Mouse (Mus musculus) ES-Bruce4 (cell line): ENCODE measurements around the gene S1pr1. TPM values are rescaled to one million over a fixed set of nuclear protein-coding genes. Genes with fewer than 3 reads are reported as not detected.

ENCODE experiments used
- H3K27ac ChIP-seq: 2 replicates; pipeline ENCODE4 v1.5.1; 2012; ENCODE audit warnings: low read length, inconsistent platforms; ENCODE audit not compliant: insufficient read depth
- H3K27me3 ChIP-seq: 2 replicates; pipeline ENCODE4 v1.6.1; 2012; ENCODE audit warnings: mild to moderate bottlenecking, low read length, inconsistent platforms; ENCODE audit not compliant: control insufficient read depth, poor library complexity, insufficient read depth, severe bottlenecking
- H3K36me3 ChIP-seq: 2 replicates; pipeline ENCODE4 v1.6.1; 2012; ENCODE audit warnings: inconsistent platforms, mild to moderate bottlenecking, low read length, moderate library complexity; ENCODE audit not compliant: control insufficient read depth, poor library complexity, insufficient read depth, severe bottlenecking
- H3K4me1 ChIP-seq: one replicate; pipeline ENCODE4 v1.8.1; 2011; ENCODE audit warnings: low read length; ENCODE audit not compliant: control insufficient read depth, insufficient read depth
- H3K4me3 ChIP-seq: 2 replicates; pipeline ENCODE4 v1.5.1; 2011; ENCODE audit warnings: low read depth, mild to moderate bottlenecking, low read length
- H3K9ac ChIP-seq: 2 replicates; pipeline ENCODE4 v1.6.1; 2012; ENCODE audit warnings: low read depth, mild to moderate bottlenecking, inconsistent platforms; ENCODE audit not compliant: poor library complexity, severe bottlenecking
- H3K9me3 ChIP-seq: replicated peaks from 2 replicates; pipeline ENCODE4 v1.6.1; 2012; ENCODE audit warnings: mild to moderate bottlenecking, low read length, inconsistent platforms; ENCODE audit not compliant: control insufficient read depth, poor library complexity, insufficient read depth, severe bottlenecking
- CTCF ChIP-seq: IDR thresholded peaks from one replicate; pipeline ENCODE4 v1.8.1; 2011; ENCODE audit warnings: low read depth, low read length
- EP300 ChIP-seq: IDR thresholded peaks from 2 replicates; pipeline ENCODE4 v1.6.1; 2011; ENCODE audit warnings: low read depth, low read length; ENCODE audit not compliant: insufficient read depth
- POLR2A ChIP-seq: IDR thresholded peaks from one replicate; pipeline ENCODE4 v1.8.1; 2011; ENCODE audit warnings: low read length; ENCODE audit not compliant: insufficient read depth
- polyA plus RNA-seq: library from polyadenylated mRNA; stranded (reverse); fragments of >200 nt; gene quantifications from 2 replicates; pipeline ENCODE4 v1.2.4, GENCODE M21; 2011; ENCODE audit warnings: low read depth; ENCODE audit not compliant: missing spikeins, insufficient read depth, insufficient read length

Gene S1pr1
- polyA plus RNA-seq, 1 experiment: 2.0 TPM

DNA sequence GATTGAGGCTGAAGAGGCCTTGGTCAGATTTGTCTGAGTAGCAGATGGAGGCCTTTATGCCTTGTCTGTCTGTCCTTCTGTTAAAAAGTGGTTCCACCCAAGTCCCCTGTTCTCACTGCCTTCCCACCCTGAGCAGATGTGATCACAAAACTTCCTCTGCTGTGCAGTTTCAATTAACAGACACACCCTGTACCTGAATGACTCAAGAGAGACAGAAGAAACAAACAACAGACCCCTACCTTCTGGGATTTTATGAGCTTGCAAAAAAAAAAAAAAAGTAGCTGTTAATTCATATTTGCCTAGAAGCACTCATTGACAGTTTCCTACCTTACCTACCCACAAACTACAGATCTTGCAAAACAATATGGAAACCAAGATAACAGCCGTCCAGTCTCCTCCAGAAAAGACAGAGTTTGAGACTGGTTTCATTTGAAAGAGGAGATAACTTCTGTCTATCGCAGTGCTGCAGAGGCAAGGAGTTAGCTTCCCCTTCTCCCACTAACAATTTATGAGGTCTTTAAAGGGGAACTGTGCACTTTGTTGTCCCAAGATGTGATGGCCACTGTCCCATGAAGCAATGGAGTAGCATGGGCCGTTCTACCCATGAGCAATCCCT lies 1.1 kb upstream of the S1pr1 start:
- Histone ChIP-seq H3K27ac (no peak overlapping the region), H3K27me3 (no peaks in the 10 kb centered on the region), H3K36me3 (no peaks in the 10 kb centered on the region), H3K4me1 (no peaks in the 10 kb centered on the region), H3K9me3 (no peaks in the 10 kb centered on the region), H3K9ac (peak overlapping the region; percentile 72), H3K4me3 (no peak overlapping the region)
- TF ChIP-seq EP300: no peak
- no peak for TF ChIP-seq CTCF
- TF ChIP-seq POLR2A: no peak

DNA sequence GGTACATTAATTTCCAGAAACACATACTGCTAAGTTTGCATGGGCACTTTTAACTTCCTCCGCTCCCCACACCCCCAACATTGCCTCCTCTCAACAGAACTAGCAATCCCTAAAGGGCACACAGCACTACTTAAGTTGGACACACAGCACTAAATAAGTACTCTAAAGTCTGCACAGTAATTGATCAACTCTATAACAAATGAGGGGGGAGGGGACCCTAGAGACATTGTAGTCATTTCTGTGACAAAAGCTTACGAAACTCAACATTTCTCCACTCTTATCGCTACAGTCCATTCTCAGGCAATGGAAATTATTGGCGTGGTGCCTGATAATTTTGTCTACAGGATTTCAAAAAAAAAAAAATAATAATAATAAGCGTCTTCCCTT lies 830 bp downstream of the S1pr1 start:
- Histone ChIP-seq H3K9me3 (no peaks in the 10 kb centered on the region), H3K9ac (0 out of 2 replicates have a peak overlapping the region, but pooled peaks have one; percentile 1), H3K4me1 (no peaks in the 10 kb centered on the region), H3K36me3 (no peaks in the 10 kb centered on the region), H3K4me3 (no peak overlapping the region), H3K27ac (no peak overlapping the region), H3K27me3 (no peaks in the 10 kb centered on the region)
- TF ChIP-seq EP300 (no peak), POLR2A (no peak), CTCF (no peak)

DNA sequence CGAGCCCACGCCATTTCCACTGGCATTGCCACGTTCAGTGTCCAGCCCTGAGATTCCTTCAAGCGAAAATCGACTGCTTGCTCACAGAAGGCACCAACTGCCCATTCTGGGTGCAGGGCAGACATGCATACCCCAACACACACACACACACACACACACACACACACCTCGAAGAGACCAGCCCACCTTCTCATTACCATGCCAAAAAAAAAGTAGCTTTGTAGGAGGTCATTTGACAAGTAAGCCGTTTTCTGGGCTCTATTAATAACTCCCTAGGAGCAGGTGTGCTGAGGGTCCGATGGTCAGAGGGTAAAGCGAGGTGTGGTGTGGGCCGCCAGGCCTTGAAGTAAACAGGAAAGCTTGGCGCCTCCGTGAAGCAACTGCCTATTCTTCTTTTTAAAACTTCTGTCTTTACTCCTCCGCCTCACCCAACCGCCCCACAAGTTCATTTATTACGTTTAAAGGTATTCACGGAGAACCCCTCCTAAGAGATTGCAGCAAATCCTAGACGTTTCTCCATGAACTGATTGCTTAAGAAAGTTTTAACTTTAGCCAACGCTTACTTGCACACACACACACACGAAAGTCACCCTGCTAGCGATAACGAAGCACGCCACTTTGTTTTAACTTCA lies 1.3 kb downstream of the S1pr1 start:
- TF ChIP-seq POLR2A (no peak), EP300 (no peak), CTCF (no peak)
- Histone ChIP-seq H3K27me3 (no peaks in the 10 kb centered on the region), H3K9ac (0 out of 2 replicates have a peak overlapping the region, but pooled peaks have one; percentile 1), H3K27ac (no peak overlapping the region), H3K4me1 (no peaks in the 10 kb centered on the region), H3K4me3 (no peak overlapping the region), H3K9me3 (no peaks in the 10 kb centered on the region), H3K36me3 (no peaks in the 10 kb centered on the region)

DNA sequence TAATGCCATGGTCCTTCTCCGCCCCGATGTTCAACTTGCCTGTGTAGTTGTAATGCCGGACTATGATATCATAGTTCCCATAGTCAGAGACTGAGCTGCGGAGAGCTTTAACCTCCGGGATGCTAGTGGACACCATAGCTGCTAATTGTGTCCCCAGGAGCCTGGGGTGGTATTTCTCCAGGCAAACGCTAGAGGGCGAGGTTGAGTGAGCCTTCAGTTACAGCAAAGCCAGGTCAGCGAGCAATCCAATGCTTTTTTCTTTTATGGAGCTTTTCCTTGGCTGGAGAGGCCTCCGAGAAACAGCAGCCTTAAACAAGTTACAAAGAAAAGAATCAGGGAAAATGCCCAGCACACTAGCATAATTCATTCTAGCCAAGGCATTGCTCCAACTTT lies 2.1 kb downstream of the S1pr1 start:
- no peak overlapping the region for H3K9ac ChIP-seq
- TF ChIP-seq CTCF: peak; percentile 77
- no peak for TF ChIP-seq POLR2A
- TF ChIP-seq EP300: no peak
- H3K27me3 ChIP-seq: no peaks in the 10 kb centered on the region
- no peaks in the 10 kb centered on the region for H3K4me1 ChIP-seq
- no peaks in the 10 kb centered on the region for H3K36me3 ChIP-seq
- no peak overlapping the region for H3K4me3 ChIP-seq
- H3K27ac ChIP-seq: no peak overlapping the region
- no peaks in the 10 kb centered on the region for H3K9me3 ChIP-seq

DNA sequence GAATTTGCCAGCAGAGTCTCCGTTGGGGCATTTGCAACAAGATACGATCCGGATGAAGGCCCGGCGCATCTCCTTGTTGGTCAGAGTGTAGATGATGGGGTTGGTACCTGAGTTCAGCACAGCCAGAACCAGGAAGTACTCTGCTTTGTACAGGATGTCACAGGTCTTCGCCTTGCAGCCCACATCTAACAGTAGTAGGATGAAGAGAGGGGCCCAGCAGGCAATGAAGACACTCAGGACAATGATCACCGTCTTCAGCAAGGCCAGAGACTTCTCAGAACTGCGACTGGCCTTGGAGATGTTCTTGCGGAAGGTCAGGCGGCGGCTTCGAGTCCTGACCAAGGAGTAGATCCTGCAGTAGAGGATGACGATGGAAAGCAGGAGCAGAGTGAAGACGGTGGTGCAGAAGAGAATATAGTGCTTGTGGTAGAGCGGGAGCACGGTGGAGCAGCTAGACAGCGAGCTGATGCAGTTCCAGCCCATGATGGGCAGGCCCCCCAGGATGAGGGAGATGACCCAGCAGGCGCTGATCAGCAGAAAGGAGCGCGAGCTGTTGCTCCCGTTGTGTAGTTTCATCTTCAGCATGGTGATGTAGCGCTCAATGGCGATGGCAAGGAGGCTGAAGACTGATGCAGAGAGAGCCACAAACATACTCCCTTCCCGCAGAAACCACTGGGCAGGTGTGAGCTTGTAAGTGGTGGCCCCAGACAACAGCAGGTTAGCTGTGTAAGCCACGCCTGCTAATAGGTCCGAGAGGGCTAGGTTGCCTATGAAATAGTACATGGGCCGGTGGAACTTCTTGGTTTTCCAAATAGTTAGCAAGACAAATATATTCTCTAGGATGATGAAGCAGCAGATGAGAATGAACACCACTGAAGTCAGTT lies 2.7 kb downstream of the S1pr1 start:
- TF ChIP-seq EP300 (no peak), POLR2A (no peak), CTCF (no peak)
- no peak overlapping the region for H3K4me3 ChIP-seq
- H3K4me1 ChIP-seq: no peaks in the 10 kb centered on the region
- no peaks in the 10 kb centered on the region for H3K9me3 ChIP-seq
- no peaks in the 10 kb centered on the region for H3K27me3 ChIP-seq
- no peaks in the 10 kb centered on the region for H3K36me3 ChIP-seq
- no peak overlapping the region for H3K27ac ChIP-seq
- H3K9ac ChIP-seq: no peak overlapping the region

DNA sequence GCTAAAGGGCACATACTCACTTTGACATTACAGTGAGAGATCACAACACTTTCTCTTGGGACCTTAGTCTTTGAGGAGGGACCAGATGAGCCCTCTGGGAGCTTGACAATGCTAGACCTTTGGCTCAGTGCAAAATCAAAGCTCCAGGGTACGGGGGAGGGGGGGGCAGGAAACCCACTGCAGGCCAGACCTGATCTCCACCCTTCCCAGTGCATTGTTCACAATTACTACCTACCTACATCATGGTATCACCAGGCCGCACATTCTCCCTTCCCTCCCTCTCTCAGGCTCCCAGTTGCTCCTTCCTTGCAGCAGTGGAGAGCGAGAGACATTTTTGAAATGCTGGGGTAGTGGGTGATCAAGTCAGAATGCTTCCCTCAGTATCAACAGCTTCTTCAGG lies 3.5 kb downstream of the S1pr1 start:
- Histone ChIP-seq H3K36me3 (no peaks in the 10 kb centered on the region), H3K27me3 (no peaks in the 10 kb centered on the region), H3K4me3 (no peak overlapping the region), H3K27ac (no peak overlapping the region), H3K4me1 (no peaks in the 10 kb centered on the region), H3K9me3 (no peaks in the 10 kb centered on the region), H3K9ac (no peak overlapping the region)
- TF ChIP-seq CTCF (no peak), POLR2A (no peak), EP300 (no peak)
